Mouse (Mus musculus) kidney, adult 10 weeks (tissue): ENCODE results near the gene Sult6b1. TPM values are rescaled to one million over a fixed set of nuclear protein-coding genes. Genes with fewer than 3 reads are reported as not detected.

Source experiments
- polyA plus RNA-seq: library from polyadenylated mRNA; stranded (reverse); fragments of 350-450 nt; fragmentation: Illumina TruSeq; extraction: RNeasy Lipid Tissue Mini Kit (QIAGEN cat#74804); gene quantifications from one replicate; pipeline ENCODE4 v1.2.3, GENCODE M21; 2014; ENCODE audit warnings: low read depth, low replicate concordance

The Sult6b1 gene
- not detected for polyA plus RNA-seq

DNA sequence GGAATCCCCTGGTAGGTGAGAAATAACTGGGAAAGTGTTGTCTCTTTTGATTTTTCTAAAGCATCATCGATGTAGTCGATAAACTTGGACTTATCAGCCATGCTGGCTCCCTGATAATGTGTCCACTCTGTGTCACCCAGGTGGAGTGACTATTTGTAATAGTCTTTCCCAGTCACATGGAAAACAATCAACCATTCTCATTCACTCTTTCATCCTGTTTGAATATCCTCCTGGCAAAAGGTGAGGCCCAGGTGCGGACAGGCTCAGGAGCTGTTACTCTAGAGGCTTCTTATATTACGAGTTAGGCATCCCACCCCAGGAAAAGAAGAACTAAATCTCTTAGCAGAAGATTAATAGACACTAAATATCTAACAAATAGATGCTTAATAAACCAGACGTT lies at the start of gene Sult6b1:
Gene Sult6b1, minus strand, starts transcription at position 101 of the 400 bp plus-strand sequence.

DNA sequence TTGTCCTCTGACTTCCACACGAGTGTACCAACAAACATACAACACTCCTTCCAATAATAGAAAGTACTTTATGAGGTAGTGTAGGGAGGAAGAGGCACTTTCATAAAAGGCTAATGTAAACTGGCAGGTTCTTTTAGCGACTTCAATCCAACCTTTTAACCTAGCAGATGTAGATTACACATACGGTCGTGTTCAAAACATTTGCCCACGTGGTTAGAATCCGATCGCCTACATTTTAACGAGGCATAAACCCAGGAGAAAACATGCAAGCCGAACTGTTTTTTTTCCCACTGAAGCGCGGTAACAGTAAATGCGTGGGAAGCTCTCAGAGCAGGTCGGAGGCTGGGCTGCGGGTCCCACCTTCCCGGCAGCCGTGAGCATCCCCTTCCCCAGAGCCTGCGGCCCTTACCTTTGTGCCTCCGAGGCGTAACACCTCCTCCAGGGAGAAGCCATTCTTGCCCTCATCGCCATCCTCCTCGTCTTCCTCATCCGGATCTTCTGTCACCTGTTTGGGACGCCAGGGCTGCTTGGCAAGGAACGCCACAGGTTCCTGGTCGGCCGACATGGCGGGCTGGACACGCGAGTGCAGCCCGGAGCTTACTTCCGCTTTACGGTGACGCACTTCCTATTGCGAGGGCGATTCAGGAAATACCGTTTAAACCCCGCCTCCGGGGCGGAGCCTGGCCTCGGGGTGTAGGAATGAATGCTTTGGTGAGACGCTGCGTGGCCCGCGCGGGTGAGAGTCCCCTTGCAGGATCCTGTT lies 29.9 kb upstream of the Sult6b1 start, which contains the start of the genes Cebpz and Ndufaf7:
Gene Cebpz, minus strand, starts transcription at position 601 of the 763 bp plus-strand sequence.
Gene Ndufaf7, plus strand, starts transcription at position 671 of the 763 bp plus-strand sequence.

DNA sequence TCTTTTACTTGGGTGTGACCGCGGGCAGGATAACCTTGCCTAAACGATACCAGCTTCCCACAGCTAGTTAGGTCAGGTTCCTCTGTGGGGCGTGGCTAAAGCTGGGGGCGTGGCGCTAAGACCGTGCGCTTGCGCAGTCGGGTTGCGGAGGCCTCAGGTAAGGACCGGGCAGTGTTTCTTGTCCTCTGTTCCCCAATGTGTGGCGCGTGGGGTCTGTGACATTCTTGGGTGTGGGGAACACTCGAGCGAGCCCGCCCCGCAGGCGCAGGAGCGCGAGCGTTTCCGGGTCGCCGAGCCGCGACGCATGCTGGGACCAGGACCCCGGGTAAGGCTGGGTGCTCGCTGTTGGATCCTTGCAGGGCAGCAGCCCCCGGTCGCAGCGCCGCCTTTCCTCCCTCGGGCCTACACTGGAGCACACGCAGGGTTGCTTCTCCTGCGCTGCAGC lies 9.6 kb upstream of the Sult6b1 start, which contains the start of gene Cebpzos:
Gene Cebpzos, plus strand, starts transcription at position 132 of the 445 bp plus-strand sequence.

DNA sequence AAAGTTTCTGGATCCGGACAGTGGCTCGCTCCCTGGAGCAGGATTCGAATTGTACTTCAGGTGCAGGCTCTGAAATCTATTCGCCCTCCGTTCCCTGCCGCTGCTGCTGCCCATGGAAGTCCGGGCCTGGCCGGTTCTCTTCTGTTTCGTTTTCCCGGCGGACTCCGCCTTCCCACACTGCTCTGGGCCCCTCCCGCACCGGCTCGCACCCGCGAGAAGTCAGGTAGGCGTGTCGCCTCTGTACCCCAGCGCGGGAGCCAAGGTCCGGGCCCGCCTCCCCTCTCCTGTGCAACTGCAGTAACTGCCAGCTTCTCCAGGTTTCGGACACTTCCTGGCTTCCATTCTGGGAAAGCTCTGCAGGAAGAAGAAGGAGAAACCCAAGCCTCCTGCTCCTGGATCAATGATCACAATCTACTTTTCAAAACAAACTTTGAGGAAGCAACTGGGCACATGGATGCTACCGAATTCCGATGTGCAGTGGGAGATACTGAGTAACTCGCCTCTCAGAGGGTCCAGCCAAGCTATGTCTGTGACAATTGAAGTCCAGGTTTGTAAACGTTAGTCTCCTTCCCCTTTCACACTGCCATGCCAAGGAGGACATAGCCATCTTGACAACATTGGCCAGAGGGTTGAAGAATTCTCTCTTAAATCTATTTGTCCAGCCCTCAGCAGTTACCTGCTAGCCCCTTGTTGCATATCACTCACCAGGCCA lies 24.2 kb downstream of the Sult6b1 start, which contains the start of gene Eif2ak2:
Gene Eif2ak2, minus strand, starts transcription at position 173 of the 712 bp plus-strand sequence.

DNA sequence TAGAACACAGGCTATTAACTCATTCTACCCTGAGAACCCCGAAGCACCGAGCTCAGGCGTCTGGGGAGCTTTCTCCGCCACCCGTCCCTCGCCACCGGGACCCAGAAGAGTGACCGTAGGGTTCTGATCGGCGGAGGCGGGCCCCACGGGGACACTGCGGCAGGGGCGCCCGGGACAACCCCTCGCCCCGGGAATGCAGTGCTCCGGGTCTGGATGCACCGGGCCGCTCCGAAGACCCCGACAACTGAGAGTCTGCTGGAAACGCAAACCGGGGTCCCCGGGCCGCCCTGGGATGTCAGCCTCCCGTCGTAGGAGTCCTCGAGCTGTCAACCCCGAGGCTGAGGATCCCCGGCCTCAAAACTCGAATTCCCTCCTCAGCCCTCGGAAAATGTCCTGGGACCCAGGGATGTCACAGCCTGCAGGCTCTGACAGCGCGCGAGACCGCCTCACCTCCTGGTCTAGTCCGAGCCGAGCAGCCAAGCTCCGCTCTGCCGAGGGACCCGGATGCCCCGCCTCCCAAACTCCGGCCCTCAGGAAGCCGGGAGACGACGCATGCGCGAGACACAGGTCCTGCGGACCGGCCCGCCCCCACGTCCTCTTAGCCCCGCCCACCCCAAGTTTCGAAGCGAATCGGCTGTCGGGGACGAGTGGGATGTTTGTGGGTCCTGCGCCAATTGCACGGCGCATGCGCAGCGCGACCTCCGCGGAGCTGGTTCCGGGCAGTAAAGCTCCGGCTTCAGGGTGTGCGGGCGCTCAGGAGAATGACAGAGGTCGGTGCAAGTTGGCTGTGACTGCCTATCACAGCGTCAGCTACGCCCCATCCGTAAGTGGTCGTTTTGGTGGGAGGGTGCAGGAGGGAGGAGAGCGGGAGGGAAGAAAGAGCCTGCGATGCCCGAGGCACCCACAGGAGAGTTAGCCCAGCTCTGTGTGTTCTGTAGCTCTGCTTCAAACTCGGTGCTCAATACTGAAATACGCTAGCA lies 71.6 kb downstream of the Sult6b1 start, which contains the start of the genes Heatr5b and Gpatch11:
Gene Heatr5b, minus strand, starts transcription at position 509 of the 980 bp plus-strand sequence.
Gene Gpatch11, plus strand, starts transcription at position 712 of the 980 bp plus-strand sequence.

Other genes with a start within 250 kb of the Sult6b1 start
- 20.1 TPM for gene Strn, start 169.8 kb downstream of the Sult6b1 start, polyA plus RNA-seq
- 10.9 TPM for gene Heatr5b, start 71.6 kb downstream of the Sult6b1 start, polyA plus RNA-seq
- gene Gpatch11, start 71.4 kb downstream of the Sult6b1 start, polyA plus RNA-seq, result 20.4 TPM
- 29.8 TPM for gene Eif2ak2, start 24.4 kb downstream of the Sult6b1 start, polyA plus RNA-seq
- 75.5 TPM for gene Cebpzos, start 9.5 kb upstream of the Sult6b1 start, polyA plus RNA-seq
- gene Cebpz, start 30.1 kb upstream of the Sult6b1 start, polyA plus RNA-seq, result 62.7 TPM
- 88.6 TPM for gene Ndufaf7, start 30.1 kb upstream of the Sult6b1 start, polyA plus RNA-seq
- gene Prkd3, start 113.8 kb upstream of the Sult6b1 start, polyA plus RNA-seq, result 43.6 TPM
- gene Qpct, start 144.9 kb upstream of the Sult6b1 start, polyA plus RNA-seq, result 6.9 TPM